In the genomic region with DNA sequence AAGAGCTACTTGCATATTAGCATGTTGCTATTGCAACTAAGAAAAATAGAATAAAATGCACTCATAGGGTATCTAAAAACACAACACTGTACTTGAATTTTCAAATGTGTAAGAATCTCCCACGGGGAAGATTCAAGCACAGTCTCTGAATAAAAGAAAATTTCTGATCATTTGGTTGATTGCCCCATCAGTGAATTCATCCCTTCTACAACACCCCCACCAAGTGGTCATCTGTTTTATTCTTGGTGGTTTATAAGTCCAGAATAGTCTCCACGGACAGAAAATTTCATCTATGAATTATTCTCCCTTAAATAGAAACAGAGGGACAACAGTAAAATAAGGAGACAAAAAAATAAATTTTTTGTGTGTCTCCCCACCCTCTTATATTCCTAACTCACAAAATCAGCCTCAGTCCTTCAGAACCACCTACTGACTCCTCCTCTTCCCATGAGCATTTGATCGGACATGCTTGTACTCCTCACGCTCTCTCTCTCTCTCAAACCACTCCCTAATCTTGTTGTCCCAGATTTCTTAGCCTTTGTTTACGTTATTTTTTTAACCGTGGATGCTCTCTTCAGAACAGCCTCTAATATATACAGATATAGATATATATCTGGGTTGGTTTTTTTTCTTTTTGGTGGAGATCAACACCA, we compare ENCODE assay signal across 9 mouse cellular contexts.
DNase-seq lines count a peak whose midpoint lies in the region; ATAC-seq lines count a peak whose summit lies in the region.
"Had no signal": no experiment of that assay in that cellular context is flagged by ENCODE, and none has a peak within 500 bp of the region (broad histone marks: within the 10 kb centered on the region; RNA-seq: fewer than 3 reads in every experiment).

No protein-coding gene starts in this region.

- 56% methylated on average over 6 of the region's 6 CpGs for WGBS in hindbrain, embryonic 11.5 days
- WGBS in hindbrain, embryonic 13.5 days: 52% methylated on average over 6 of the region's 6 CpGs

- no peak overlapping the region for H3K4me3 ChIP-seq in hindbrain, embryonic 11.5 days (ENCODE audit: low read depth, low read length)
- no peak overlapping the region for H3K4me3 ChIP-seq in hindbrain, embryonic 13.5 days

- H3K36me3 ChIP-seq in hindbrain, embryonic 11.5 days (ENCODE audit: control insufficient read depth, insufficient read depth, low read length): no peaks in the 10 kb centered on the region
- H3K36me3 ChIP-seq in hindbrain, embryonic 13.5 days: no peaks in the 10 kb centered on the region

- peak; percentile 51 for DNase-seq in hindbrain, embryonic 11.5 days (ENCODE audit: low spot score)
- DNase-seq in ES-CJ7 (ENCODE audit: low read depth, low spot score): peak; percentile 9
- peak; percentile 72 for DNase-seq in embryo, embryonic 10.5 days (ENCODE audit: low spot score)
- peak; percentile 16 for DNase-seq in layer of hippocampus, adult 9-11 months
- DNase-seq in natural killer cell, adult 2 months (ENCODE audit: low spot score in 2 of 2): no peak
- DNase-seq in gastrocnemius, adult 18-20 months (ENCODE audit: low spot score): no peak
- DNase-seq in liver: no peak

- H3K27me3 ChIP-seq in hindbrain, embryonic 11.5 days (ENCODE audit: control insufficient read depth, insufficient read depth, low read length): no peaks in the 10 kb centered on the region
- peaks cover 35% of the 10 kb centered on the region for H3K27me3 ChIP-seq in hindbrain, embryonic 13.5 days

- H3K9ac ChIP-seq in hindbrain, embryonic 11.5 days (ENCODE audit: low read depth, low read length): no peak overlapping the region
- no peak overlapping the region for H3K9ac ChIP-seq in hindbrain, embryonic 13.5 days

- H3K4me2 ChIP-seq in hindbrain, embryonic 11.5 days (replicated peaks; ENCODE audit: low read depth, low read length): no peak overlapping the region
- H3K4me2 ChIP-seq in hindbrain, embryonic 13.5 days: no peak overlapping the region

- no peak for ATAC-seq in hindbrain, embryonic 11.5 days (ENCODE audit: low FRiP score)
- no peak for ATAC-seq in hindbrain, embryonic 13.5 days (ENCODE audit: low FRiP score)

- H3K4me1 ChIP-seq in hindbrain, embryonic 11.5 days (replicated peaks; ENCODE audit: control insufficient read depth, insufficient read depth, low read length): no peaks in the 10 kb centered on the region
- no peaks in the 10 kb centered on the region for H3K4me1 ChIP-seq in hindbrain, embryonic 13.5 days (replicated peaks)

- H3K9me3 ChIP-seq in hindbrain, embryonic 11.5 days (ENCODE audit: control insufficient read depth, low read length): no peaks in the 10 kb centered on the region
- no peaks in the 10 kb centered on the region for H3K9me3 ChIP-seq in hindbrain, embryonic 13.5 days

- no peak overlapping the region for H3K27ac ChIP-seq in hindbrain, embryonic 11.5 days (ENCODE audit: low read depth, low read length)
- H3K27ac ChIP-seq in hindbrain, embryonic 13.5 days: no peak overlapping the region
- H3K27ac ChIP-seq: macrophage had no signal

Comparison
In these comparisons a context has a peak if more than half of its experiments do, and no peak if none do; other contexts are left out.
1. DNase-seq: peak in hindbrain, embryonic 11.5 days (single experiment), ES-CJ7 (single experiment), embryo, embryonic 10.5 days (single experiment) and layer of hippocampus, adult 9-11 months (single experiment); none in natural killer cell, adult 2 months (0 of 2), gastrocnemius, adult 18-20 months (single experiment) and liver (single experiment).